Mouse (Mus musculus) ES-E14 (cell line): ENCODE measurements around the gene Gdpd5.

Experiments
- CHD2 ChIP-seq: IDR thresholded peaks from 2 replicates; pipeline ENCODE4 v1.6.1; 2014; ENCODE audit warnings: mild to moderate bottlenecking, low read depth, low read length, inconsistent platforms
- HCFC1 ChIP-seq: IDR thresholded peaks from 2 replicates; pipeline ENCODE4 v1.6.1; 2012; ENCODE audit warnings: low read length, inconsistent platforms, borderline replicate concordance; ENCODE audit not compliant: insufficient read depth
- MAFK ChIP-seq: IDR thresholded peaks from 2 replicates; pipeline ENCODE4 v1.6.1; 2014; ENCODE audit warnings: mild to moderate bottlenecking, low read depth, low read length, inconsistent platforms; ENCODE audit not compliant: insufficient read depth
- ZC3H11A ChIP-seq: IDR thresholded peaks from 2 replicates; pipeline ENCODE4 v1.6.1; 2012; ENCODE audit warnings: low read depth, mild to moderate bottlenecking, inconsistent platforms, low read length, borderline replicate concordance
- ZNF384 ChIP-seq: IDR thresholded peaks from 2 replicates; pipeline ENCODE4 v1.6.1; 2012; ENCODE audit warnings: low read depth, low read length, inconsistent platforms

DNA sequence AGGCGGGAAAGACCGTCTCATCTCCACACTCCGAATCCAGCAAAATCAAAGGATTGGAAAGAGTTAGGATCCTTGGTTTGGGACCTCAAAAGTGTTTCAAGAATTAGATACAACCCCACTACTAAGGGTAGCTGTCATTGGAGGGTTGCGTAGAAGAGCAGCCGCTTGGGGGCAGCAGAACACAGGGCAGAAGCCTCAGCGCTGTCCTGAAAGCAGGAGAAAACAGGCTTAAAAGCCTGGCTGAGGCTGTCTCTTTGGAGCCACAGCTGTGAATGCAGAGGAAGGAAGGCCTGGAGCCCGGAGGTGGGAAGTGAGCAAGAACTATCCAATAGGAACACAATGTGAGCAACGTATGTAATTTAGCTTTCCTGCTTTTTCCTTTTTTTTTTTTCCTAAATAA is 119.0 kb downstream of the Gdpd5 start:
- no peak for TF ChIP-seq CHD2
- no peak for TF ChIP-seq HCFC1
- 0 out of 2 replicates have a peak, but pooled peaks have one; percentile 55 for TF ChIP-seq ZNF384
- TF ChIP-seq MAFK: no peak
- TF ChIP-seq ZC3H11A: peak; percentile 74; the same call in 1 of the 2 replicates
